Mouse (Mus musculus): Measurements from ENCODE around the gene Ifna15. TPM values are rescaled to one million over a fixed set of nuclear protein-coding genes. Genes with fewer than 3 reads are reported as not detected.

The Ifna15 gene
- polyA plus RNA-seq, 1 experiment from 2014 or later: not detected

DNA sequence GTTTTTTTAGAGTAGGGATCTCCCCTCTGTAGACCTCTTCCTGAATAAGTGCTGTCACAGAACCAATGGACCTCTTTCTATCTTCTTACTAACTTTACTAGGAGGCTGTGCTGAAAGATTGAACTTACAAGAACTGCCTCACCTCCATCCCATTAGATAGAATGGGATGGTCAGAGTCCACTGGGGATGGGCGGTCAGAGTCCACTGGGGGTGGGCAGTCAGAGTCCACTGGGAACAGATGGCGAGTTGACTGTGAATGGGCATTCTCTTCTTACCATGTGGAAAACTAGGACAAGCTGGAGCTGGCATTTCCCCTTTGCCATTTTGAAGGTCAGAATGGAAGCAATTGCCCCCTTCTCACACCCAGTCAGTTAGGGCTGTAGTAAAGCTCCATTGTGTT lies 24.5 kb downstream of the Ifna15 start:
- 88% methylated on average over 2 of the region's 2 CpGs for WGBS
- no peak overlapping the region for H3K4me3 ChIP-seq
- no peak for ATAC-seq (ENCODE audit: insufficient number of reproducible peaks, insufficient read depth, low FRiP score, low TSS enrichment)
- H3K4me2 ChIP-seq (replicated peaks): no peak overlapping the region
- no peak overlapping the region for H3K9ac ChIP-seq
- H3K36me3 ChIP-seq: no peaks in the 10 kb centered on the region
- H3K4me1 ChIP-seq: no peaks in the 10 kb centered on the region
- no peaks in the 10 kb centered on the region for H3K27me3 ChIP-seq
- no peaks in the 10 kb centered on the region for H3K9me3 ChIP-seq
- no peak overlapping the region for H3K27ac ChIP-seq

- no peak for ATAC-seq (ENCODE audit: insufficient number of reproducible peaks, insufficient read depth, low FRiP score, low TSS enrichment)
- Histone ChIP-seq H3K4me1 (no peaks in the 10 kb centered on the region), H3K4me2 (replicated peaks) (no peak overlapping the region), H3K27ac (no peak overlapping the region), H3K9me3 (no peaks in the 10 kb centered on the region), H3K9ac (no peak overlapping the region), H3K4me3 (no peak overlapping the region), H3K36me3 (no peaks in the 10 kb centered on the region), H3K27me3 (no peaks in the 10 kb centered on the region)
- 78% methylated on average over 2 of the region's 2 CpGs for WGBS
Measured at GRCm38 (mm10) chr4:88530892-88531291, 27.2 kb downstream of the Ifna15 start.

- no peak overlapping the region for H3K9ac ChIP-seq
- H3K4me1 ChIP-seq: no peaks in the 10 kb centered on the region
- H3K36me3 ChIP-seq: no peaks in the 10 kb centered on the region
- no peaks in the 10 kb centered on the region for H3K27me3 ChIP-seq
- 55% methylated on average over 4 of the region's 4 CpGs for WGBS
- no peak overlapping the region for H3K4me2 ChIP-seq (replicated peaks)
- H3K9me3 ChIP-seq: no peaks in the 10 kb centered on the region
- no peak for ATAC-seq (ENCODE audit: insufficient number of reproducible peaks, insufficient read depth, low FRiP score, low TSS enrichment)
- no peak overlapping the region for H3K27ac ChIP-seq
- H3K4me3 ChIP-seq: no peak overlapping the region
Measured at GRCm38 (mm10) chr4:88530271-88530670, 27.8 kb downstream of the Ifna15 start.

- H3K4me2 ChIP-seq (replicated peaks): no peak overlapping the region
- no peak overlapping the region for H3K4me3 ChIP-seq
- no peaks in the 10 kb centered on the region for H3K9me3 ChIP-seq
- H3K9ac ChIP-seq: no peak overlapping the region
- H3K36me3 ChIP-seq: no peaks in the 10 kb centered on the region
- H3K27me3 ChIP-seq: no peaks in the 10 kb centered on the region
- no peak for ATAC-seq (ENCODE audit: insufficient number of reproducible peaks, insufficient read depth, low FRiP score, low TSS enrichment)
- H3K4me1 ChIP-seq: no peaks in the 10 kb centered on the region
- WGBS: 81% methylated on average over 5 of the region's 5 CpGs
- H3K27ac ChIP-seq: no peak overlapping the region
Measured at GRCm38 (mm10) chr4:88526379-88527049, 31.5 kb downstream of the Ifna15 start.

GRCm38 (mm10) chr4:88525393-88525792 lies 32.7 kb downstream of the Ifna15 start:
- ATAC-seq (ENCODE audit: insufficient number of reproducible peaks, insufficient read depth, low FRiP score, low TSS enrichment): no peak
- Histone ChIP-seq H3K27ac (no peak overlapping the region), H3K27me3 (no peaks in the 10 kb centered on the region), H3K36me3 (no peaks in the 10 kb centered on the region), H3K4me1 (no peaks in the 10 kb centered on the region), H3K4me2 (replicated peaks) (no peak overlapping the region), H3K9ac (no peak overlapping the region), H3K4me3 (no peak overlapping the region), H3K9me3 (no peaks in the 10 kb centered on the region)
- WGBS: 82% methylated on average over 3 of the region's 3 CpGs

DNA sequence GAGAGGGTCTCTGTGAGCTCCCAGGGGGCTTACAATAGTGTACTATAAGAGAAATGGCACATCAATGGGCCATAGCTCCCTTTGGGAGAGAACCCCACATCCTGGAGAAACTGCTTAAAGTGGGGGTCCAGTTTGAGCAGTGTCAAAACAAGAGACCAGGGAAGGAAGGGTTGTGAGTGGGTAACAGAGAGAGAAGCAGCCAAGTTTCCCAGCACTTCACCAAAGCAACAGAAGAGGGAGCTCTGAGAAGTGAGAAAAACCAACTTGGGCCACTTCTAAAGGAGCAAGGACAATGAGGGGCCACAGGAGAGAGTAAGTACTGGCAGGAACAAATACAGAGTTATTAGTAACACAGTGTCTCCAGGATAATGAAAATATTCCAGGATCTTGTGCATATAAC lies 34.8 kb downstream of the Ifna15 start:
- H3K4me2 ChIP-seq (replicated peaks): no peak overlapping the region
- no peaks in the 10 kb centered on the region for H3K27me3 ChIP-seq
- ATAC-seq (ENCODE audit: insufficient number of reproducible peaks, insufficient read depth, low FRiP score, low TSS enrichment): no peak
- no peaks in the 10 kb centered on the region for H3K36me3 ChIP-seq
- H3K4me3 ChIP-seq: no peak overlapping the region
- H3K9me3 ChIP-seq: no peaks in the 10 kb centered on the region
- H3K9ac ChIP-seq: no peak overlapping the region
- no peaks in the 10 kb centered on the region for H3K4me1 ChIP-seq
- no peak overlapping the region for H3K27ac ChIP-seq

DNA sequence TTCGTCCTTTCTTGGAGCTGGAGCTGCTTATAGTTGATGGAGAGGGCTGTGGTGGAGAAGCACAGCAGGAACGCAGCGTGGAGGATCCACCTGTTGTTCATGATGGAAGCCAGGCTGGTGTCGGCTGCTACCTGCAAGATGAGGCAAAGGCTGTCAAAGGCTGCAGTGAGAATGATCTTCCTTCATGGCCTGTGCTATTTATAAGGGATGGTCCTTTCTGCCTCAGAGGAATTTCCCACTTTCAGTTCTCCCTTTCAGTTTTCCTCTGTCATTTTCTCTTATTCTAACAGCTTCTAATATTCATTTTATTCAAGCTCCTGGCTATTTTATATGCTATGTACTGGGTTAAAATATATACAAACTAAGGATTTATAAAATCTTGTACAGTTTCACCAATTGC lies 35.4 kb downstream of the Ifna15 start, which contains the start of gene Ifnb1:
Gene Ifnb1 (minus strand): TSS at position 101 of the 400 bp plus-strand sequence.
- Histone ChIP-seq H3K27ac (no peak within 1 kb of the TSS), H3K4me1 (no peaks in the 10 kb centered on the region), H3K4me2 (replicated peaks) (no peak within 1 kb of the TSS), H3K4me3 (no peak within 1 kb of the TSS), H3K9ac (no peak within 1 kb of the TSS), H3K27me3 (no peaks in the 10 kb centered on the region), H3K9me3 (no peaks in the 10 kb centered on the region), H3K36me3 (no peaks in the 10 kb centered on the region)
- no peak for ATAC-seq (ENCODE audit: insufficient number of reproducible peaks, insufficient read depth, low FRiP score, low TSS enrichment)
- WGBS: 87% methylated on average over 4 of the region's 4 CpGs

- H3K36me3 ChIP-seq: no peaks in the 10 kb centered on the region
- WGBS: 78% methylated on average over 2 of the region's 2 CpGs
- no peaks in the 10 kb centered on the region for H3K27me3 ChIP-seq
- no peak for ATAC-seq (ENCODE audit: insufficient number of reproducible peaks, insufficient read depth, low FRiP score, low TSS enrichment)
- H3K27ac ChIP-seq: no peak overlapping the region
- H3K9me3 ChIP-seq: no peaks in the 10 kb centered on the region
- no peak overlapping the region for H3K4me2 ChIP-seq (replicated peaks)
- no peaks in the 10 kb centered on the region; the same call in 1 of the 2 replicates for H3K4me1 ChIP-seq
- H3K4me3 ChIP-seq: no peak overlapping the region
- H3K9ac ChIP-seq: no peak overlapping the region
Measured at GRCm38 (mm10) chr4:88517957-88518356, 40.1 kb downstream of the Ifna15 start.

GRCm38 (mm10) chr4:88515711-88516211 lies 42.3 kb downstream of the Ifna15 start:
- 33% methylated on average over 4 of the region's 4 CpGs for WGBS
- ATAC-seq (ENCODE audit: insufficient number of reproducible peaks, insufficient read depth, low FRiP score, low TSS enrichment): no peak
- Histone ChIP-seq H3K9me3 (no peaks in the 10 kb centered on the region), H3K4me1 (no peaks in the 10 kb centered on the region; the same call in 1 of the 2 replicates), H3K27ac (no peak overlapping the region), H3K4me2 (replicated peaks) (no peak overlapping the region), H3K27me3 (no peaks in the 10 kb centered on the region), H3K4me3 (no peak overlapping the region), H3K9ac (no peak overlapping the region), H3K36me3 (no peaks in the 10 kb centered on the region)

DNA sequence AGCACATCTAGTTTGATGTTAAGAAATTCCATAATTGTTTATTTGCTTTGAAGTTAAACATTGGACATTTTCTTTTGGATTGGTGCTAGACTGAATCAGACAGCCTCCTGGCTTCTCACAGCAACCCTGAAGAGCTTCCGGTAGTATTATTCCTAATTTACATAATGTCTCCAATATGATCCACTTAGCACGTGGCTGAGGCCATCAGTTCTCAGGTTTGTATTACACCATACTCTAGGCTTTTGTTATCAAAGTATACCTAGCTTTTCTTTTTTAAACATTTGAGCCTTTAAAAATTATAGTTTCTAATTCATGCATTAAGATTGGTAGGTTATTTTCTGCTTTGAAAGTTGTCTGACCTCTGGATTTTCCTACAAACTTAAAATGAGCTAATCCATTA lies 42.8 kb downstream of the Ifna15 start:
- Histone ChIP-seq H3K27ac (no peak overlapping the region), H3K4me1 (no peaks in the 10 kb centered on the region; the same call in 1 of the 2 replicates), H3K4me3 (no peak overlapping the region), H3K36me3 (no peaks in the 10 kb centered on the region), H3K9ac (no peak overlapping the region), H3K4me2 (replicated peaks) (no peak overlapping the region), H3K9me3 (no peaks in the 10 kb centered on the region), H3K27me3 (no peaks in the 10 kb centered on the region)
- 36% methylated on average over 2 of the region's 2 CpGs for WGBS
- no peak for ATAC-seq (ENCODE audit: insufficient number of reproducible peaks, insufficient read depth, low FRiP score, low TSS enrichment)

DNA sequence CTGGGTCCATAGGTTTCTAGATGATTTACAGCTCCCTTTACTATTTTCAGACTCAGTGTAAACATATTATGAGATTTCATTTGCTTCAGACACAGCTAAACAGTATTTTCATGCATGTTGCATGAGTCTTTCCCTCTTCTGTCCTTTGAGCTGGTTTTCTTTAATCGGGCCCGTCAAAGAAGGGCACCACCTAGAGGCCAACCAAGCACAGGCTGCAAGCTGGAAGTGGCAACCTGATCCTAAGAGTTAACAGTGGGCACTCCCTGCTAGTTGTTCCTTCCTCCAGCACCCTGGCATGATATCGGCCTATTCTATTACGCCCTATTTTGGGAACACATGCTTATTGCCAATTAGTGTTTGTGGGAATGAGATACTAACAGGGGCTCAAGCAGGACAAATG lies 43.6 kb downstream of the Ifna15 start:
- H3K4me1 ChIP-seq: no peaks in the 10 kb centered on the region; the same call in 1 of the 2 replicates

GRCm38 (mm10) chr4:88513743-88514142 lies 44.3 kb downstream of the Ifna15 start:
- Histone ChIP-seq H3K4me1 (no peaks in the 10 kb centered on the region; the same call in 1 of the 2 replicates), H3K27ac (no peak overlapping the region), H3K4me3 (no peak overlapping the region), H3K27me3 (no peaks in the 10 kb centered on the region), H3K9me3 (no peaks in the 10 kb centered on the region), H3K36me3 (no peaks in the 10 kb centered on the region), H3K9ac (no peak overlapping the region), H3K4me2 (replicated peaks) (no peak overlapping the region)
- no peak for ATAC-seq (ENCODE audit: insufficient number of reproducible peaks, insufficient read depth, low FRiP score, low TSS enrichment)
- 94% methylated on average over 4 of the region's 4 CpGs for WGBS

More for the DNA sequence above, 43.6 kb downstream of the Ifna15 start:
- no peak for ATAC-seq (ENCODE audit: insufficient number of reproducible peaks, insufficient read depth, low FRiP score, low TSS enrichment)
- H3K27me3 ChIP-seq: no peaks in the 10 kb centered on the region
- no peaks in the 10 kb centered on the region for H3K9me3 ChIP-seq
- H3K9ac ChIP-seq: no peak overlapping the region
- 42% methylated on average over 4 of the region's 4 CpGs for WGBS
- no peaks in the 10 kb centered on the region for H3K36me3 ChIP-seq
- no peak overlapping the region for H3K4me2 ChIP-seq (replicated peaks)
- no peak overlapping the region for H3K4me3 ChIP-seq
- H3K27ac ChIP-seq: no peak overlapping the region
